Mouse (Mus musculus) hindbrain, postnatal 0 days (tissue): ENCODE measurements around the gene Prkaa2. TPM values are rescaled to one million over a fixed set of nuclear protein-coding genes. Genes with fewer than 3 reads are reported as not detected.

Experiments used
- ATAC-seq: fragments of 200-750 bp; cut with Nextera tagmentation; 2 replicates; pipeline ENCODE4 v1.8.0; 2017; ENCODE audit warnings: mild to moderate bottlenecking, moderate TSS enrichment, moderate library complexity
- DNase-seq: peaks from one replicate; pipeline ENCODE4 v3.0.0-alpha.2; 2015; ENCODE audit warnings: low spot score
- H3K27ac ChIP-seq: fragments of 300-500 bp; sonication (generic); 2 replicates; pipeline ENCODE4 v1.5.1; 2014; ENCODE audit warnings: mild to moderate bottlenecking
- H3K27me3 ChIP-seq: fragments of 300-500 bp; sonication (generic); 2 replicates; pipeline ENCODE4 v1.6.1; 2014; ENCODE audit warnings: low read length, mixed read lengths; ENCODE audit not compliant: insufficient read depth
- H3K36me3 ChIP-seq: fragments of 300-500 bp; sonication (generic); 2 replicates; pipeline ENCODE4 v1.6.1; 2014; ENCODE audit warnings: low read length, mixed read lengths; ENCODE audit not compliant: insufficient read depth
- H3K4me1 ChIP-seq: fragments of 300-500 bp; sonication (generic); 2 replicates; pipeline ENCODE4 v1.6.1; 2014; ENCODE audit warnings: antibody characterized with exemption, low read length, mixed read lengths; ENCODE audit not compliant: insufficient read depth
- H3K4me2 ChIP-seq: fragments of 300-500 bp; sonication (generic); 2 replicates; pipeline ENCODE4 v1.6.1; 2014; ENCODE audit warnings: low read depth, mild to moderate bottlenecking, low read length, moderate library complexity, mixed read lengths
- H3K4me3 ChIP-seq: fragments of 300-500 bp; sonication (generic); 2 replicates; pipeline ENCODE4 v1.5.1; 2014; ENCODE audit warnings: low read length
- H3K9ac ChIP-seq: fragments of 300-500 bp; sonication (generic); replicated peaks from 2 replicates; pipeline ENCODE4 v1.6.1; 2014; ENCODE audit warnings: mild to moderate bottlenecking, low read length, moderate library complexity, mixed read lengths
- H3K9me3 ChIP-seq: fragments of 300-500 bp; sonication (generic); 2 replicates; pipeline ENCODE4 v1.6.1; 2016; ENCODE audit warnings: low read length, mixed read lengths
- CTCF ChIP-seq: IDR thresholded peaks from 2 replicates; pipeline ENCODE4 v1.5.1; 2016; ENCODE audit warnings: antibody characterized with exemption, control low read depth, low read depth
- WGBS: fragments of 180-500 bp; shearing (Covaris S2); extraction: QIAGEN DNeasy Blood & Tissue Kit; methylation state at CpG from one replicate; pipeline ENCODE4 v1.1.7; 2014; 5-methylcytosine and 5-hydroxymethylcytosine counted together
- polyA plus RNA-seq: library from polyadenylated mRNA; unstranded; fragments of >200 nt; fragmentation: Nextera tagmentation; extraction: Ambion mirVana; gene quantifications from 2 replicates; pipeline ENCODE4 v1.2.1, GENCODE M21; 2015
- total RNA-seq: library from RNA; depleted of rRNA; stranded (reverse); fragments of >200 nt; gene quantifications from 2 replicates; pipeline ENCODE4 v1.2.3, GENCODE M21; 2014; rRNA removed

Gene Prkaa2
- total RNA-seq: 16.9 and 19.3 TPM in 2 replicates
- polyA plus RNA-seq: 10.9 and 13.2 TPM in 2 replicates

DNA sequence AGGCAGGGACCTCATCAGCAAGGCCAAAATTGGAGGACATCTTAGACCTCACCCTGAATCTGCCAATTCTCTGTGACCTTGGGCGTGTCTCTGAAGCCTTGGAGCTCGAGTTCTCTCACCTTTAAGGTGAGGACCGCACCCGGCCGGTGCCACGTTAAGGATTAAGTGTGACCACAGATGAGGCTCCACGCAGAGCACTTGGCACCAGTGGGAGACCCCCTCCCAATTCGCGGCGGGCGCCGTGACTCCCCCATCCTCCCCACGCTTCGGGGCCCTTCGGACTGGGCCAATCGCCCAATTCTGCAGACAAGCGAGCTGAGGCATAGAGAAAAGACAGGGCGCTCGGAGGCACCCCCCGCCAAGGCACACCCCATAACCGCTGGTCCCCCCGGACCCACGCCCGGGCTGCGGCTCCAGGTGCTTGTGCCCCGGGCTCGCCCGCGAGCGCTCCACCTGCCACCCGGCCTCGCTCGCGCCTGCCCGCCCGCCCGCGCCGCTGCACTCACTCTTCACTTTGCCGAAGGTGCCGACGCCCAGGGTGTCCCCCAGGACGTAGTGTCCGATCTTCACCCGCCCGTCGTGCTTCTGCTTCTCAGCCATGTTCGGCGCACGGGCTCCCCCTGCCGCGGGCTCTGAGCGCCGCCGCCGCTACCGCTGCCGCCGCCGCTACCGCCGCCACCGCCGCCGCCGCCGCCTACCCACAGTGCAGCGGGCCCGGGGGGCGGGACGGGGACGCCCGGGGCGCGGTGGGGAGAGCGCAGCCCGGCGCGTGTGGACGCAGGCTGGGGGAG, at the start of gene Prkaa2:
TSS of gene Prkaa2 (minus strand) at position 692 of the 791 bp plus-strand sequence.
- TF ChIP-seq CTCF: no peak
- peak within 1 kb of the TSS; percentile 94 for H3K27ac ChIP-seq
- H3K9ac ChIP-seq: peak within 1 kb of the TSS; percentile 90
- no peaks in the 10 kb centered on the region for H3K36me3 ChIP-seq
- WGBS: under 1% methylated on average over 59 of the region's 80 CpGs
- ATAC-seq: peak; percentile 89
- no peaks in the 10 kb centered on the region for H3K9me3 ChIP-seq
- peak within 1 kb of the TSS; percentile 68 for H3K4me2 ChIP-seq
- peak; percentile 82 for DNase-seq
- no peaks in the 10 kb centered on the region for H3K27me3 ChIP-seq
- H3K4me3 ChIP-seq: peak within 1 kb of the TSS; percentile 79
- peaks cover 14% of the 10 kb centered on the region; the same call in 1 of the 2 replicates for H3K4me1 ChIP-seq

GRCm38 (mm10) chr4:105159531-105159870, 49.8 kb upstream of the Prkaa2 start:
- Histone ChIP-seq H3K9me3 (no peaks in the 10 kb centered on the region), H3K9ac (peak overlapping the region; percentile 76), H3K4me3 (peak overlapping the region; percentile 86), H3K27me3 (no peaks in the 10 kb centered on the region), H3K4me2 (peak overlapping the region; percentile 84), H3K27ac (peak overlapping the region; percentile 56; the same call in 1 of the 2 replicates), H3K4me1 (no peaks in the 10 kb centered on the region), H3K36me3 (no peaks in the 10 kb centered on the region)
- no peak for TF ChIP-seq CTCF
- DNase-seq (no peak), ATAC-seq (no peak)
- 17% methylated on average over 6 of the region's 6 CpGs for WGBS

DNA sequence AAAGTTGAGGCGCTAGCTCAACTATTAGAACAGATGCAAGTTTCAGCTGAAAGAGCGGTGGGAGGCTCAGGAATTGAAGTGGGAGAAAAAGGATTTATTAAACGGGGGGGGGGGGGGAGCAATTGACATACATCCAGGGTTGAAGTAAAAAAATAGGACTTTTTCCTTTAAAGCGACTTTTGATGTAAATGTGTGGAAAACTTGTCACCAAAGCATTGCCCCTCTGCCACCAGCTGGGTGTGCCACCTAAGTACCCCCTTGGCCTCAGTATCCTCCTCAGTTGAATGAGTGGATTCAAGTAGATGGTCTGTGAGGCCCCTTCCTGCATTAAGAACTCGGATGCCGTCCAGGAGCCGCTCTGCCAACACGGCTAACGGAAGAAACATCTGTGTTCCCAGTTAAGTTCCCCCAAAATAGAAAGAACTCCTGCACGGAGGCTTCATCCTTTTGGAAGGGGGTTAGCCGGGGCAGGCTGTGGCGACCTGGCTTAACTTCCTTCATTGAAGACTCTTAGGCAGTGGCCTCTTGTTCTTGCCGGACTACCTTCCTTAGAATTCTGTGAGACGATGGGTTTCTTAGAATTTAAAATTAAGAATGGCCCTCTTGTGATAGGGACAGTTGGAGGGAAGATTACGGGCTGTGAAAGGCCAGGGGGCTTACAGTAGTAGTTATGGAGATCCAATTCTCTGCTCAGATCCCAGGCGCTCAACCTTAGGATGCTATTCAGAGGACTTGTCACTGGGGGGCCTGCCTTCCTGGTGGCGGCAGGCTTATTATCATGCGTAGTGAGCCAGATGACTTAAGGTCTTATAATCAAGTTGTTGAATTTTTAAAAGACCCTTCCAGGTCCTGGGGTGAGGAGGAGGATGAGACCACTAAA, 49.2 kb upstream of the Prkaa2 start:
- TF ChIP-seq CTCF: peak; percentile 46
- peak overlapping the region; percentile 84 for H3K4me2 ChIP-seq

GRCm38 (mm10) chr4:105158169-105158555, 48.5 kb upstream of the Prkaa2 start:
- no peaks in the 10 kb centered on the region for H3K27me3 ChIP-seq
- DNase-seq (peak; percentile 85), ATAC-seq (peak; percentile 73)
- H3K27ac ChIP-seq: peak overlapping the region; percentile 89
- TF ChIP-seq CTCF: peak; percentile 69
- H3K9ac ChIP-seq: peak overlapping the region; percentile 76
- peak overlapping the region; percentile 84 for H3K4me2 ChIP-seq
- H3K4me3 ChIP-seq: peak overlapping the region; percentile 86
- under 1% methylated on average over 26 of the region's 26 CpGs for WGBS
- H3K4me1 ChIP-seq: no peaks in the 10 kb centered on the region
- H3K36me3 ChIP-seq: no peaks in the 10 kb centered on the region
- H3K9me3 ChIP-seq: no peaks in the 10 kb centered on the region

More for the DNA sequence above, 49.2 kb upstream of the Prkaa2 start:
- Histone ChIP-seq H3K4me3 (peak overlapping the region; percentile 86), H3K27ac (peak overlapping the region; percentile 89), H3K4me1 (no peaks in the 10 kb centered on the region), H3K27me3 (no peaks in the 10 kb centered on the region), H3K9me3 (no peaks in the 10 kb centered on the region), H3K36me3 (no peaks in the 10 kb centered on the region), H3K9ac (peak overlapping the region; percentile 76)
- 2% methylated on average over 18 of the region's 18 CpGs for WGBS
- ATAC-seq: no peak
- DNase-seq: peak; percentile 60

GRCm38 (mm10) chr4:105157276-105158168, 47.8 kb upstream of the Prkaa2 start, which contains the start of gene Plpp3:
TSS of gene Plpp3 (plus strand) at chr4:105157347.
- under 1% methylated on average over 75 of the region's 77 CpGs for WGBS

DNA sequence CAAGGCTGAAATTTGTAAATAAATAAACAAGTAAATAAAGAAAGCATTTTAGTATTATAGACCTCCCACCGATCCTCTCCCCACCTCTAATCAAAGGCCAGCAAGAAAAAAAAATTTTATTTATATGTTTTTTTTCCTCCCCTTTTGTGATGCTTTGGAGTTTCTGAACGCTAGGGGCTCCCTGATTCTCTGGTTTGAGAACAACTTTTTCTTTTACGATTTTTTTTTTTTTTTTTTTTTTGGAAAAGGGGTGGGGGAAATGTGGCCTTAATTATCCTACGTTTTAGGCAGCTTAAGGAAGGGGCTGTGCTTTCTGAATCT, 47.2 kb upstream of the Prkaa2 start:
- Histone ChIP-seq H3K36me3 (no peaks in the 10 kb centered on the region), H3K27me3 (no peaks in the 10 kb centered on the region), H3K9ac (0 out of 2 replicates have a peak overlapping the region, but pooled peaks have one; percentile 76), H3K4me1 (no peaks in the 10 kb centered on the region), H3K9me3 (no peaks in the 10 kb centered on the region), H3K4me2 (peak overlapping the region; percentile 84), H3K4me3 (peak overlapping the region; percentile 86), H3K27ac (0 out of 2 replicates have a peak overlapping the region, but pooled peaks have one; percentile 89)
- TF ChIP-seq CTCF: peak; percentile 56
- ATAC-seq (no peak), DNase-seq (no peak)
- WGBS: under 1% methylated on average over 4 of the region's 4 CpGs

More at GRCm38 (mm10) chr4:105157276-105158168, 47.8 kb upstream of the Prkaa2 start, which contains the start of gene Plpp3:
- H3K36me3 ChIP-seq: no peaks in the 10 kb centered on the region
- no peaks in the 10 kb centered on the region for H3K4me1 ChIP-seq
- no peaks in the 10 kb centered on the region for H3K9me3 ChIP-seq
- peak; percentile 86 for DNase-seq
- no peak; the same call in 1 of the 2 replicates for TF ChIP-seq CTCF
- peak; percentile 83 for ATAC-seq
- no peaks in the 10 kb centered on the region for H3K27me3 ChIP-seq
- H3K27ac ChIP-seq: peak within 1 kb of the TSS; percentile 89
- H3K4me3 ChIP-seq: peak within 1 kb of the TSS; percentile 86
- peak within 1 kb of the TSS; percentile 76 for H3K9ac ChIP-seq
- H3K4me2 ChIP-seq: peak within 1 kb of the TSS; percentile 84
